Mouse (Mus musculus) liver, embryonic 14.5 days (tissue): ENCODE data around the gene Ripor3.

ENCODE experiments used
- CTCF ChIP-seq: IDR thresholded peaks from 2 replicates; pipeline ENCODE4 v1.5.1; 2016; ENCODE audit warnings: antibody characterized with exemption, low read depth, control low read depth
- EP300 ChIP-seq: IDR thresholded peaks from 2 replicates; pipeline ENCODE4 v1.6.1; 2016; ENCODE audit warnings: antibody characterized with exemption, low read depth

GRCm38 (mm10) chr2:167935956-167936355, 74.5 kb downstream of the Ripor3 start:
- no peak for TF ChIP-seq CTCF
- no peak for TF ChIP-seq EP300
